Mouse (Mus musculus) ZHBTc4 (cell line): ENCODE results near the gene Bag1.

Experiments used
- DNase-seq: peaks from one replicate; pipeline ENCODE4 v3.0.0-alpha.2; 2011; ENCODE audit warnings: low read depth, low spot score

Bag1 gene

DNA sequence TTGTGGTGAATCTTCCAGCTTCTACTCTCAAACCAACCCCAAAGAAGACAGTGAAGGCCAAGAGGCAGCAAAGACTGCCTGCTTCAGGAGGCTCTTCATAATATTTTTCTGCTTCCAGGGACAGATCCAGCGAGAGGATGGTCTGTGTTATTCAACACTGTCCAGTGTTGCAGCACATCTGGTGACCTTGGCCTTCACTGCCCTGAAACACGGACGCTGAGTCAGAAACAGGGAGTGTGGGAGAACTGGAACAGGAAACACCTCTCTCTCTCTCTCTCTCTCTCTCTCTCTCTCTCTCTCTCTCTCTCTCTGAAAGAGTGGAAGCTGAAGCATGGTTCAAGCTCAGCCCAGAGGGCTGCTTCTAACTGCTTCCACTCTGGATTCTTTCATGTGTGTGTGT is 58.8 kb downstream of the Bag1 start:
- no peak for DNase-seq

GRCm38 (mm10) chr4:40888839-40889238 is 59.3 kb downstream of the Bag1 start:
- no peak for DNase-seq
